Mouse (Mus musculus): ENCODE measurements around the gene Carmil3. TPM values are rescaled to one million over a fixed set of nuclear protein-coding genes. Genes with fewer than 3 reads are reported as not detected.

Gene Carmil3
- polyA plus RNA-seq, 1 experiment from 2014 or later: 46.2 TPM

- no peak overlapping the region for H3K27ac ChIP-seq (ENCODE audit: low read depth, low read length)
- H3K9me3 ChIP-seq (ENCODE audit: control insufficient read depth, low read length): no peaks in the 10 kb centered on the region
- no peaks in the 10 kb centered on the region for H3K4me1 ChIP-seq (ENCODE audit: control insufficient read depth, insufficient read depth, low read length)
- no peak overlapping the region for H3K9ac ChIP-seq (replicated peaks; ENCODE audit: low read depth, low read length)
- no peak overlapping the region for H3K4me3 ChIP-seq (ENCODE audit: low read depth, low read length)
- 59% methylated on average over 5 of the region's 5 CpGs for WGBS
- no peaks in the 10 kb centered on the region for H3K36me3 ChIP-seq (ENCODE audit: control insufficient read depth, insufficient read depth, low read length)
- no peaks in the 10 kb centered on the region for H3K27me3 ChIP-seq (ENCODE audit: control insufficient read depth, insufficient read depth, low read length)
- no peak for ATAC-seq (ENCODE audit: low read depth)
- no peak overlapping the region for H3K4me2 ChIP-seq (ENCODE audit: low read depth, low read length)
These were observed 5.9 kb upstream of the Carmil3 start for GRCm38 (mm10) chr14:55484430-55485085.

- H3K4me1 ChIP-seq (ENCODE audit: control insufficient read depth, insufficient read depth, low read length): peaks cover 3% of the 10 kb centered on the region; the same call in 1 of the 2 replicates
- H3K27me3 ChIP-seq (ENCODE audit: control insufficient read depth, insufficient read depth, low read length): no peaks in the 10 kb centered on the region
- no peak for ATAC-seq (ENCODE audit: low read depth)
- 89% methylated on average over 8 of the region's 8 CpGs for WGBS
- no peak overlapping the region for H3K4me3 ChIP-seq (ENCODE audit: low read depth, low read length)
- no peaks in the 10 kb centered on the region for H3K36me3 ChIP-seq (ENCODE audit: control insufficient read depth, insufficient read depth, low read length)
- no peak overlapping the region for H3K4me2 ChIP-seq (ENCODE audit: low read depth, low read length)
- H3K9me3 ChIP-seq (ENCODE audit: control insufficient read depth, low read length): no peaks in the 10 kb centered on the region
- no peak overlapping the region for H3K27ac ChIP-seq (ENCODE audit: low read depth, low read length)
- H3K9ac ChIP-seq (replicated peaks; ENCODE audit: low read depth, low read length): no peak overlapping the region
These were observed 3.6 kb upstream of the Carmil3 start for GRCm38 (mm10) chr14:55486836-55487235.

GRCm38 (mm10) chr14:55491291-55491833 is 911 bp downstream of the Carmil3 start:
- Histone ChIP-seq H3K9ac (replicated peaks; ENCODE audit: low read depth, low read length) (peak overlapping the region; percentile 82), H3K27me3 (ENCODE audit: control insufficient read depth, insufficient read depth, low read length) (no peaks in the 10 kb centered on the region), H3K4me1 (ENCODE audit: control insufficient read depth, insufficient read depth, low read length) (peaks cover 3% of the 10 kb centered on the region; the same call in 1 of the 2 replicates), H3K4me3 (ENCODE audit: low read depth, low read length) (peak overlapping the region; percentile 75), H3K36me3 (ENCODE audit: control insufficient read depth, insufficient read depth, low read length) (peaks cover 21% of the 10 kb centered on the region), H3K9me3 (ENCODE audit: control insufficient read depth, low read length) (no peaks in the 10 kb centered on the region), H3K4me2 (ENCODE audit: low read depth, low read length) (peak overlapping the region; percentile 67), H3K27ac (ENCODE audit: low read depth, low read length) (peak overlapping the region; percentile 93)
- ATAC-seq (ENCODE audit: low read depth): peak; percentile 77
- under 1% methylated on average over 30 of the region's 30 CpGs for WGBS

- Histone ChIP-seq H3K4me3 (ENCODE audit: low read depth, low read length) (no peak overlapping the region), H3K4me2 (ENCODE audit: low read depth, low read length) (peak overlapping the region; percentile 67), H3K4me1 (ENCODE audit: control insufficient read depth, insufficient read depth, low read length) (peaks cover 3% of the 10 kb centered on the region; the same call in 1 of the 2 replicates), H3K9ac (replicated peaks; ENCODE audit: low read depth, low read length) (no peak overlapping the region), H3K27me3 (ENCODE audit: control insufficient read depth, insufficient read depth, low read length) (no peaks in the 10 kb centered on the region), H3K9me3 (ENCODE audit: control insufficient read depth, low read length) (no peaks in the 10 kb centered on the region), H3K27ac (ENCODE audit: low read depth, low read length) (no peak overlapping the region), H3K36me3 (ENCODE audit: control insufficient read depth, insufficient read depth, low read length) (peaks cover 21% of the 10 kb centered on the region)
- ATAC-seq (ENCODE audit: low read depth): no peak
- WGBS: 25% methylated on average over 3 of the region's 3 CpGs
These were observed 1.7 kb downstream of the Carmil3 start for GRCm38 (mm10) chr14:55492103-55492502.

- Histone ChIP-seq H3K9me3 (ENCODE audit: control insufficient read depth, low read length) (no peaks in the 10 kb centered on the region), H3K36me3 (ENCODE audit: control insufficient read depth, insufficient read depth, low read length) (peaks cover 28% of the 10 kb centered on the region), H3K4me1 (ENCODE audit: control insufficient read depth, insufficient read depth, low read length) (peaks cover 3% of the 10 kb centered on the region; the same call in 1 of the 2 replicates), H3K4me2 (ENCODE audit: low read depth, low read length) (no peak overlapping the region), H3K9ac (replicated peaks; ENCODE audit: low read depth, low read length) (no peak overlapping the region), H3K4me3 (ENCODE audit: low read depth, low read length) (no peak overlapping the region), H3K27ac (ENCODE audit: low read depth, low read length) (no peak overlapping the region), H3K27me3 (ENCODE audit: control insufficient read depth, insufficient read depth, low read length) (no peaks in the 10 kb centered on the region)
- no peak for ATAC-seq (ENCODE audit: low read depth)
- 76% methylated on average over 19 of the region's 20 CpGs for WGBS
These were observed 5.2 kb downstream of the Carmil3 start for GRCm38 (mm10) chr14:55495509-55496240.

GRCm38 (mm10) chr14:55496761-55497448 is 6.5 kb downstream of the Carmil3 start:
- Histone ChIP-seq H3K36me3 (ENCODE audit: control insufficient read depth, insufficient read depth, low read length) (peaks cover 32% of the 10 kb centered on the region), H3K4me1 (ENCODE audit: control insufficient read depth, insufficient read depth, low read length) (no peaks in the 10 kb centered on the region; the same call in 1 of the 2 replicates), H3K27ac (ENCODE audit: low read depth, low read length) (no peak overlapping the region), H3K9ac (replicated peaks; ENCODE audit: low read depth, low read length) (no peak overlapping the region), H3K4me3 (ENCODE audit: low read depth, low read length) (no peak overlapping the region), H3K27me3 (ENCODE audit: control insufficient read depth, insufficient read depth, low read length) (no peaks in the 10 kb centered on the region), H3K4me2 (ENCODE audit: low read depth, low read length) (no peak overlapping the region), H3K9me3 (ENCODE audit: control insufficient read depth, low read length) (no peaks in the 10 kb centered on the region)
- peak; percentile 12; the same call in 1 of the 2 replicates for ATAC-seq (ENCODE audit: low read depth)
- WGBS: 77% methylated on average over 16 of the region's 16 CpGs

GRCm38 (mm10) chr14:55497449-55497821 is 7.0 kb downstream of the Carmil3 start:
- Histone ChIP-seq H3K27me3 (ENCODE audit: control insufficient read depth, insufficient read depth, low read length) (no peaks in the 10 kb centered on the region), H3K4me1 (ENCODE audit: control insufficient read depth, insufficient read depth, low read length) (no peaks in the 10 kb centered on the region; the same call in 1 of the 2 replicates), H3K4me2 (ENCODE audit: low read depth, low read length) (no peak overlapping the region), H3K9ac (replicated peaks; ENCODE audit: low read depth, low read length) (no peak overlapping the region), H3K36me3 (ENCODE audit: control insufficient read depth, insufficient read depth, low read length) (peaks cover 37% of the 10 kb centered on the region), H3K27ac (ENCODE audit: low read depth, low read length) (no peak overlapping the region), H3K9me3 (ENCODE audit: control insufficient read depth, low read length) (no peaks in the 10 kb centered on the region), H3K4me3 (ENCODE audit: low read depth, low read length) (no peak overlapping the region)
- WGBS: 31% methylated on average over 6 of the region's 6 CpGs
- peak; percentile 60 for ATAC-seq (ENCODE audit: low read depth)

GRCm38 (mm10) chr14:55505612-55506011 is 15.2 kb downstream of the Carmil3 start:
- peaks cover 12% of the 10 kb centered on the region for H3K36me3 ChIP-seq (ENCODE audit: control insufficient read depth, insufficient read depth, low read length)
- no peak for ATAC-seq (ENCODE audit: low read depth)

More at GRCm38 (mm10) chr14:55505612-55506011, 15.2 kb downstream of the Carmil3 start:
- Histone ChIP-seq H3K4me3 (ENCODE audit: low read depth, low read length) (no peak overlapping the region), H3K4me1 (ENCODE audit: control insufficient read depth, insufficient read depth, low read length) (no peaks in the 10 kb centered on the region), H3K9ac (replicated peaks; ENCODE audit: low read depth, low read length) (no peak overlapping the region), H3K4me2 (ENCODE audit: low read depth, low read length) (no peak overlapping the region), H3K27me3 (ENCODE audit: control insufficient read depth, insufficient read depth, low read length) (no peaks in the 10 kb centered on the region), H3K27ac (ENCODE audit: low read depth, low read length) (no peak overlapping the region), H3K9me3 (ENCODE audit: control insufficient read depth, low read length) (no peaks in the 10 kb centered on the region)
- WGBS: 89% methylated on average over 9 of the region's 9 CpGs

Measured in neural tube, embryonic 14.5 days (tissue).